Mouse (Mus musculus): ENCODE results near the gene Slc43a2. TPM values are rescaled to one million over a fixed set of nuclear protein-coding genes. Genes with fewer than 3 reads are reported as not detected.
"Not testable (repeated sequence)": the region's sequence is repeated elsewhere in the genome, so short reads cannot be mapped to it uniquely, and the experiment has no call there.

The Slc43a2 gene
- polyA plus RNA-seq, 1 experiment from 2014 or later: 7.5 TPM

- Histone ChIP-seq H3K27ac (ENCODE audit: low read depth, low read length) (no peak overlapping the region), H3K4me3 (ENCODE audit: low read depth, low read length) (no peak overlapping the region), H3K27me3 (ENCODE audit: control insufficient read depth, insufficient read depth, low read length) (no peaks in the 10 kb centered on the region), H3K4me1 (replicated peaks; ENCODE audit: control insufficient read depth, insufficient read depth, low read length) (no peaks in the 10 kb centered on the region), H3K9ac (ENCODE audit: low read length) (no peak overlapping the region), H3K4me2 (ENCODE audit: low read depth, low read length, severe bottlenecking) (no peak overlapping the region), H3K36me3 (ENCODE audit: control insufficient read depth, insufficient read depth, low read length) (no peaks in the 10 kb centered on the region; the same call in 1 of the 2 replicates), H3K9me3 (ENCODE audit: control insufficient read depth, low read length) (no peaks in the 10 kb centered on the region)
- no peak for DNase-seq (ENCODE audit: low spot score)
- no peak for ATAC-seq (replicated peaks; ENCODE audit: low FRiP score)
- 62% methylated on average over 2 of the region's 2 CpGs for WGBS
These were observed 63.9 kb downstream of the Slc43a2 start for GRCm38 (mm10) chr11:75595404-75595803.

- no peak overlapping the region for H3K27ac ChIP-seq (ENCODE audit: low read depth, low read length)
- 53% methylated on average over 7 of the region's 7 CpGs for WGBS
- H3K9me3 ChIP-seq (ENCODE audit: control insufficient read depth, low read length): no peaks in the 10 kb centered on the region
- no peaks in the 10 kb centered on the region for H3K27me3 ChIP-seq (ENCODE audit: control insufficient read depth, insufficient read depth, low read length)
- no peak overlapping the region for H3K9ac ChIP-seq (ENCODE audit: low read length)
- H3K36me3 ChIP-seq (ENCODE audit: control insufficient read depth, insufficient read depth, low read length): no peaks in the 10 kb centered on the region; the same call in 1 of the 2 replicates
- ATAC-seq (replicated peaks; ENCODE audit: low FRiP score) (no peak), DNase-seq (ENCODE audit: low spot score) (no peak)
- H3K4me2 ChIP-seq (ENCODE audit: low read depth, low read length, severe bottlenecking): no peak overlapping the region
- no peaks in the 10 kb centered on the region for H3K4me1 ChIP-seq (replicated peaks; ENCODE audit: control insufficient read depth, insufficient read depth, low read length)
- no peak overlapping the region for H3K4me3 ChIP-seq (ENCODE audit: low read depth, low read length)
These were observed 64.3 kb downstream of the Slc43a2 start for GRCm38 (mm10) chr11:75595816-75596215.

- Histone ChIP-seq H3K4me1 (replicated peaks; ENCODE audit: control insufficient read depth, insufficient read depth, low read length) (no peaks in the 10 kb centered on the region), H3K4me3 (ENCODE audit: low read depth, low read length) (no peak overlapping the region), H3K9me3 (ENCODE audit: control insufficient read depth, low read length) (no peaks in the 10 kb centered on the region), H3K27me3 (ENCODE audit: control insufficient read depth, insufficient read depth, low read length) (no peaks in the 10 kb centered on the region), H3K4me2 (ENCODE audit: low read depth, low read length, severe bottlenecking) (no peak overlapping the region), H3K36me3 (ENCODE audit: control insufficient read depth, insufficient read depth, low read length) (peaks cover 2% of the 10 kb centered on the region), H3K27ac (ENCODE audit: low read depth, low read length) (no peak overlapping the region), H3K9ac (ENCODE audit: low read length) (no peak overlapping the region)
- ATAC-seq (replicated peaks; ENCODE audit: low FRiP score): no peak
- DNase-seq (ENCODE audit: low spot score): no peak
- WGBS: 88% methylated on average over 3 of the region's 3 CpGs
These were observed 65.3 kb downstream of the Slc43a2 start for GRCm38 (mm10) chr11:75596726-75597255.

GRCm38 (mm10) chr11:75598004-75598403, 66.5 kb downstream of the Slc43a2 start:
- Histone ChIP-seq H3K9me3 (ENCODE audit: control insufficient read depth, low read length) (no peaks in the 10 kb centered on the region), H3K27me3 (ENCODE audit: control insufficient read depth, insufficient read depth, low read length) (no peaks in the 10 kb centered on the region), H3K4me1 (replicated peaks; ENCODE audit: control insufficient read depth, insufficient read depth, low read length) (no peaks in the 10 kb centered on the region), H3K36me3 (ENCODE audit: control insufficient read depth, insufficient read depth, low read length) (peaks cover 2% of the 10 kb centered on the region), H3K4me3 (ENCODE audit: low read depth, low read length) (no peak overlapping the region), H3K9ac (ENCODE audit: low read length) (no peak overlapping the region), H3K27ac (ENCODE audit: low read depth, low read length) (no peak overlapping the region), H3K4me2 (ENCODE audit: low read depth, low read length, severe bottlenecking) (no peak overlapping the region)
- no peak for DNase-seq (ENCODE audit: low spot score)
- ATAC-seq (replicated peaks; ENCODE audit: low FRiP score): no peak
- WGBS: 93% methylated on average over 6 of the region's 6 CpGs

- H3K9me3 ChIP-seq (ENCODE audit: control insufficient read depth, low read length); H3K9ac ChIP-seq (ENCODE audit: low read length); H3K36me3 ChIP-seq (ENCODE audit: control insufficient read depth, insufficient read depth, low read length); H3K4me3 ChIP-seq (ENCODE audit: low read depth, low read length); H3K4me1 ChIP-seq (replicated peaks; ENCODE audit: control insufficient read depth, insufficient read depth, low read length); DNase-seq (ENCODE audit: low spot score); H3K4me2 ChIP-seq (ENCODE audit: low read depth, low read length, severe bottlenecking); H3K27me3 ChIP-seq (ENCODE audit: control insufficient read depth, insufficient read depth, low read length); H3K27ac ChIP-seq (ENCODE audit: low read depth, low read length); ATAC-seq (replicated peaks; ENCODE audit: low FRiP score): not testable (repeated sequence)
- 92% methylated on average over 17 of the region's 17 CpGs for WGBS
These were observed 68.3 kb downstream of the Slc43a2 start for GRCm38 (mm10) chr11:75599802-75600201.

- ATAC-seq (replicated peaks; ENCODE audit: low FRiP score) (no peak), DNase-seq (ENCODE audit: low spot score) (no peak)
- no peak overlapping the region for H3K27ac ChIP-seq (ENCODE audit: low read depth, low read length)
- no peak overlapping the region for H3K4me2 ChIP-seq (ENCODE audit: low read depth, low read length, severe bottlenecking)
- no peaks in the 10 kb centered on the region for H3K9me3 ChIP-seq (ENCODE audit: control insufficient read depth, low read length)
- H3K4me1 ChIP-seq (replicated peaks; ENCODE audit: control insufficient read depth, insufficient read depth, low read length): no peaks in the 10 kb centered on the region
- H3K9ac ChIP-seq (ENCODE audit: low read length): no peak overlapping the region
- H3K4me3 ChIP-seq (ENCODE audit: low read depth, low read length): no peak overlapping the region
- H3K36me3 ChIP-seq (ENCODE audit: control insufficient read depth, insufficient read depth, low read length): peaks cover 2% of the 10 kb centered on the region
- H3K27me3 ChIP-seq (ENCODE audit: control insufficient read depth, insufficient read depth, low read length): no peaks in the 10 kb centered on the region
- WGBS: 87% methylated on average over 5 of the region's 5 CpGs
These were observed 73.3 kb downstream of the Slc43a2 start for GRCm38 (mm10) chr11:75604826-75605225.

GRCm38 (mm10) chr11:75605318-75605717, 73.8 kb downstream of the Slc43a2 start:
- H3K27me3 ChIP-seq (ENCODE audit: control insufficient read depth, insufficient read depth, low read length): no peaks in the 10 kb centered on the region
- ATAC-seq (replicated peaks; ENCODE audit: low FRiP score): no peak
- 77% methylated on average over 1 of the region's 1 CpGs for WGBS
- DNase-seq (ENCODE audit: low spot score): no peak
- no peak overlapping the region for H3K4me2 ChIP-seq (ENCODE audit: low read depth, low read length, severe bottlenecking)
- H3K36me3 ChIP-seq (ENCODE audit: control insufficient read depth, insufficient read depth, low read length): peaks cover 2% of the 10 kb centered on the region
- no peak overlapping the region for H3K9ac ChIP-seq (ENCODE audit: low read length)
- H3K4me3 ChIP-seq (ENCODE audit: low read depth, low read length): no peak overlapping the region
- no peak overlapping the region for H3K27ac ChIP-seq (ENCODE audit: low read depth, low read length)
- no peaks in the 10 kb centered on the region for H3K4me1 ChIP-seq (replicated peaks; ENCODE audit: control insufficient read depth, insufficient read depth, low read length)
- H3K9me3 ChIP-seq (ENCODE audit: control insufficient read depth, low read length): no peaks in the 10 kb centered on the region

GRCm38 (mm10) chr11:75608776-75609175, 77.3 kb downstream of the Slc43a2 start:
- ATAC-seq (replicated peaks; ENCODE audit: low FRiP score): no peak
- no peak overlapping the region for H3K27ac ChIP-seq (ENCODE audit: low read depth, low read length)
- no peak overlapping the region for H3K4me3 ChIP-seq (ENCODE audit: low read depth, low read length)

GRCm38 (mm10) chr11:75610021-75610420, 78.5 kb downstream of the Slc43a2 start:
- no peak overlapping the region for H3K9ac ChIP-seq (ENCODE audit: low read length)
- H3K9me3 ChIP-seq (ENCODE audit: control insufficient read depth, low read length): no peaks in the 10 kb centered on the region
- no peaks in the 10 kb centered on the region for H3K36me3 ChIP-seq (ENCODE audit: control insufficient read depth, insufficient read depth, low read length)
- 90% methylated on average over 2 of the region's 2 CpGs for WGBS
- H3K27me3 ChIP-seq (ENCODE audit: control insufficient read depth, insufficient read depth, low read length): no peaks in the 10 kb centered on the region
- DNase-seq (ENCODE audit: low spot score) (no peak), ATAC-seq (replicated peaks; ENCODE audit: low FRiP score) (no peak)
- no peak overlapping the region for H3K27ac ChIP-seq (ENCODE audit: low read depth, low read length)
- H3K4me2 ChIP-seq (ENCODE audit: low read depth, low read length, severe bottlenecking): no peak overlapping the region
- no peak overlapping the region for H3K4me3 ChIP-seq (ENCODE audit: low read depth, low read length)
- H3K4me1 ChIP-seq (replicated peaks; ENCODE audit: control insufficient read depth, insufficient read depth, low read length): no peaks in the 10 kb centered on the region

More at GRCm38 (mm10) chr11:75608776-75609175, 77.3 kb downstream of the Slc43a2 start:
- Histone ChIP-seq H3K4me2 (ENCODE audit: low read depth, low read length, severe bottlenecking) (no peak overlapping the region), H3K4me1 (replicated peaks; ENCODE audit: control insufficient read depth, insufficient read depth, low read length) (no peaks in the 10 kb centered on the region), H3K27me3 (ENCODE audit: control insufficient read depth, insufficient read depth, low read length) (no peaks in the 10 kb centered on the region), H3K9ac (ENCODE audit: low read length) (no peak overlapping the region), H3K36me3 (ENCODE audit: control insufficient read depth, insufficient read depth, low read length) (no peaks in the 10 kb centered on the region), H3K9me3 (ENCODE audit: control insufficient read depth, low read length) (no peaks in the 10 kb centered on the region)
- WGBS: 94% methylated on average over 5 of the region's 5 CpGs
- no peak for DNase-seq (ENCODE audit: low spot score)

All from forebrain, embryonic 11.5 days (tissue).